Mouse (Mus musculus) liver, embryonic 18 days (tissue): ENCODE data around the gene Srsf4. TPM values are rescaled to one million over a fixed set of nuclear protein-coding genes. Genes with fewer than 3 reads are reported as not detected.

Experiments
- polyA plus RNA-seq: library from polyadenylated mRNA; depleted of rRNA; stranded (reverse); fragments of >200 nt; gene quantifications from 2 replicates; pipeline ENCODE4 v1.2.3, GENCODE M21; 2012; rRNA removed

Gene Srsf4
- 29.3 and 37.0 TPM in 2 replicates for polyA plus RNA-seq

DNA sequence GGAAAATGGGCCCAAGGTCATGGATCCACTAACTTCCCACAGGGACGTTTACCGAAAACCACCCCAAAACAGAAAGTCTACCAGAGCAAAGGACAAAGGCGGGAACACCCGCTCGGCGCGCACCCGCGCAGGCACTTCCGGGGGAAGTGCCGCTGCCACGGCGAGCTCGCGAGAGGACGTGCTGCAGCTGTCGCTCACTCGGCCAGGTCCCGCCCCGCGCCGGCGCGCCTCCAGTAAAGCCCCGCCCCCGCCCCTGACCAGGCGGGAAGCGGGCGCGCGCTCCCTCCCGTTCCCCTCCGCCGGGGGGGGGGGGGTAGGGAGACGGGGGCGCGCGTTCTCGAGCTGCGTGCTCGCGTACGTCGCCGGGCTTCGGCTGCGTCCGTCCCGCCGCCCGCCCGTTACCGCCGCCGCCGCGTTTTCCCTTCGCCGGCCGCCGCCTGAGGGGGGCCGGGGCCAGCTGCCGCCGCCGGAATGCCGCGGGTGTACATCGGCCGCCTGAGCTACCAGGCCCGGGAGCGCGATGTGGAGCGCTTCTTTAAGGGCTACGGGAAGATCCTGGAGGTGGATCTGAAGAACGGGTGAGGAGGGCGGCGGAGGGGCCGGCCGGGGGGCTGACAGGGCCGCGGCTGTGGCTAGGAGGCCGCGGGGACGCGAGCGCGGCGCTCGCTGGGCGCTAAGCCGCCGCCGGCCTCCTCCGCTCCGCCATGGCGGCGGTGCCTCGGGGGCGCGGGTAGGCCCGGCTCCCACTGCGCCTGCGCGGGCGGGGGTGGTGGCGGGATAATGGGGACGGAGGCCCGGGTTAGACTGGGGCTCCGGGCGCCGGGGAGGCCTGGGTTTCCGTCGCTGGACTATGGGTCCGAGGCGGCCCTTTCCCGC lies at the start of gene Srsf4:
Gene Srsf4 (plus strand): TSS at position 325 of the 876 bp plus-strand sequence.

GRCm38 (mm10) chr4:131837872-131838524 lies 35.4 kb upstream of the Srsf4 start, which contains the start of gene Ptpru:
Gene Ptpru (minus strand): TSS chr4:131838288.

GRCm38 (mm10) chr4:131843290-131843743 lies 30.1 kb upstream of the Srsf4 start, which contains the start of gene Mecr:
Gene Mecr (plus strand): TSS chr4:131843470.

DNA sequence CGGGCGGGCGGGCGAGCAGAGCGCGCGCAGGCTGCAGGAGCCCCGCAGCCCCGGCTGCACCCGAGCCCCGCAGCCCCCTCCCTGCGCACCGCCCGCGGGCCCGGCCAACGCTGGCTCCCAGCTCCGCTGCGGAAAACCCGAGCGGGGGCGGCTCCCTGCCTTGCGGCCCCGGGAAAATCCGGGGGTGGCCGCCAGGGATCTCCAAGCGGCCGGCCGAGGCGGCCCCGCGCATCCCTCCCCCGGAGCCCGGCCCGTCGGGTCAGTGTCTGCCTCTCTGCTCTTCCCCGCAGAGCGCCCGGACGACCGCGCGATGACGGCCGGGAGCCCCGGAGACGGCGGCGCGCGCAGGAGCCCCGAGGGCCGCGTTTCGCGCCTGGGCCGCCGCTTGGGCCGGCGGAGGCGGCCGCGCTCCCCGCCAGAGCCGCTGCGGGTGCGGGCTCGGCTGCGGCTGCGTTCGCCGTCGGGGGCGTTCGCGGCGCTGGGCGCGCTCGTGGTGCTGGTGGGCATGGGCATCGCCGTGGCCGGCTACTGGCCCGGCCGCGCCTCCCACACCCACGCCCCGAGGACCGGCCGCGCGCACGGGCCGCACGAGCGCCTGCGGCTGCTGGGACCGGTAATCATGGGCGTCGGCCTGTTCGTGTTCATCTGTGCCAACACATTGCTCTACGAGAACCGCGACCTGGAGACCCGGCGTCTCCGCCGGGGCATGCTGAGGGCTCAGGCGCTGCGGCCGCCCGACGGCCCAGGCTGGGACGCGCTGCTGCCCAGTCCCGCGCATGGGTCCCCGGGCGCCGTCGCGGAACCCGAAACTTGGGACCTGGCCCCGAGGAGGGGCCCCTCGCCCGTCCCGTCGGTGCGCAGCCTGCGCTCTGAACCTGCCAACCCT lies 48.3 kb downstream of the Srsf4 start, which contains the start of gene Tmem200b:
Gene Tmem200b (plus strand): TSS at position 311 of the 886 bp plus-strand sequence.

Other genes with a start within 250 kb of the Srsf4 start
- gene Ptpru, start 35.3 kb upstream of the Srsf4 start, polyA plus RNA-seq = 1.8 and 3.4 TPM in 2 replicates
- 30.4 and 33.8 TPM in 2 replicates for gene Mecr, start 30.1 kb upstream of the Srsf4 start, polyA plus RNA-seq
- gene Tmem200b, start 48.2 kb downstream of the Srsf4 start, polyA plus RNA-seq = 0.74 and 0.93 TPM in 2 replicates
- 0.07 TPM in 2 replicates for gene Gm10300, start 201.1 kb downstream of the Srsf4 start, polyA plus RNA-seq
- 72.0 and 77.9 TPM in 2 replicates for gene Epb41, start 201.7 kb downstream of the Srsf4 start, polyA plus RNA-seq